Mouse (Mus musculus) spleen, postnatal 14 days (tissue): ENCODE results near the gene Kptn.

Experiments used
- DNase-seq, 2 experiments: peaks; one replicate each; pipeline ENCODE4 v3.0.0; 2021 to 2022; ENCODE audit warnings: low spot score in 2 of 2

The Kptn gene

GRCm38 (mm10) chr7:16117100-16117499 is 2.6 kb upstream of the Kptn start:
- no peak for DNase-seq

- DNase-seq = no peak
These were observed 536 bp downstream of the Kptn start for GRCm38 (mm10) chr7:16120262-16120600.

GRCm38 (mm10) chr7:16125829-16126228 is 6.1 kb downstream of the Kptn start:
- no peak for DNase-seq

GRCm38 (mm10) chr7:16128344-16128743 is 8.6 kb downstream of the Kptn start:
- no peak for DNase-seq

GRCm38 (mm10) chr7:16128899-16129298 is 9.2 kb downstream of the Kptn start:
- DNase-seq = no peak

GRCm38 (mm10) chr7:16129421-16129845 is 9.7 kb downstream of the Kptn start, which contains the start of gene Slc8a2:
Gene Slc8a2, plus strand, starts transcription at chr7:16129826.
- DNase-seq = peak in 1 of 2 experiments; percentile 33

- no peak for DNase-seq
These were observed 10.4 kb downstream of the Kptn start for GRCm38 (mm10) chr7:16129846-16130691.

DNA sequence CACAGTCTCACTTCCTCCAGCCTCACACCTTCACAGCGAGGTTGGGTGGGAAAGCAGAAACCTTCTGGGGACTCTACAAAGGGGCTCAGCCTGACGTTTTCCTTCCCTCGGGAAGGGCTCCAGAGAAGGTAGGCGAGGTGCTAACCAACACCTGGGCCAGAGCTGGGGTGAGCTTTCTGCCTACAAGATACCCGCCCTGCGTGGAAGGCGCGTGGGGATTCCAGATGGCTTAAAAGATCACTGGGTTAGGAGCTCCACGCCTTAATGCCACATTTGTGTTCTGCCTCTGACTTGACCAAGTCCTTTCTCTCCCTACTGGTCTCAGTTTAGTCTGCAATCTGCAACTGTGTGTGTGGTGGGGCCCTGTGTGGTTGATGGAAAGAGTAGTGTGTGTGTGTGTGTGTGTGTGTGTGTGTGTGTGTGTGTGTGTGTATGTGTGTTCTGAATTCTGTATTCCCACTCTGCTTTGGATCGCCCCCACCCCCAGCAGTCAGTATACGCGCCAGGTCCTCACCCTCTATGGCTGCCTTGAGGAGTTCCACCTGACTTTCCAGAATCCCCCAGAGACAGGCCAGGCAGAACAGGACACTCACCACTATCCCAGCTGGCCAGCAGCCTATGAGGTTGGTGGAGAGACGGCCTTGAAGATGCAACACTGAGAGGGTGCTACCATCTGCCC is 11.4 kb downstream of the Kptn start:
- no peak for DNase-seq

GRCm38 (mm10) chr7:16132161-16132581 is 12.5 kb downstream of the Kptn start:
- no peak for DNase-seq

- DNase-seq = no peak
These were observed 13.2 kb downstream of the Kptn start for GRCm38 (mm10) chr7:16132926-16133325.

GRCm38 (mm10) chr7:16133691-16134090 is 14.0 kb downstream of the Kptn start:
- DNase-seq = no peak

- no peak for DNase-seq
These were observed 15.3 kb downstream of the Kptn start for GRCm38 (mm10) chr7:16134951-16135392.

DNA sequence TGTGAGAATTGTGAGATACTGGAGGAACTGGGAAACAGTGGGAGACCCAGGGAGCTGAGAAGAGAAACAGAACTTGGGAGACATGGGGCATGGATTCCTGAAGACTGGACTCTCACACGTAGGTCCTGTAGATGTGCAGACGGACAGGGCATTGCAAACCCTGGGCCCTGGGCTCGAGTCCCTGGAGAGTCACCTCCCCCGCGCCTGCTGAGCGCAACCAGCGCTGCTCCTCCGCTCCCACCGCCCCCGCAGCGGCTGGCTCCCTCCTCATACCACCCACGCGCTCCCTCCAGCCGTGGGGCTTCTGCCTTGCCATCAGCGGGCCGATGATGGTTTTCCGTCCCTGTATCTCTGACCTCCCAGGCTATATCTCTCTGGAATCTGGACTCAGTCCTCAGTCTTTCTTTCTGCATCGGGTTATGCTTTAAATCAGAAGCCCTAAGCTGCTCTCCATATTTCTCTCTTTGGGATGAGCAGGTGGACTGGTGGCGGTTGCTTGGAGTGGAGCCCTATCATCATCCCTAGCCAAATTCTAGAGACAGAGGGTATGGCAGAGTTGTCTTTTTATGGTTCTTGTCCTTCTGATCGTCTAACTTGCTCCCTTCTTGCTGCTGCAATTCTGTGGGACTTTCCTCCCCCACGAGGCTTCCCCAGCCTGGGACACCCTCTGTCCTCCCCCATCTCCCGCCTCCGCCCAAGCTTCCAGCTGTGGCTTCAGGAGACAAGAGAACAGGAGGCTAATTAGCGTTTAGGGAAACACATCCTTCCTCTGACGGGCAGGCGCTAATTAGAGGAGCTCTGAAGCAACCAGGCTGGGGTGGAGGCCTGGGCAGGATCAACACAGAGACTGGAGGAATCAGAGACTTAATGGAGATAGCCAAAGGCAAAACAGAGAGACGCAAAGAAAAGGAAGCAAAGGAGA is 27.1 kb downstream of the Kptn start:
- no peak for DNase-seq

GRCm38 (mm10) chr7:16147643-16148042 is 27.9 kb downstream of the Kptn start:
- peak in 1 of 2 experiments; percentile 42 for DNase-seq

DNA sequence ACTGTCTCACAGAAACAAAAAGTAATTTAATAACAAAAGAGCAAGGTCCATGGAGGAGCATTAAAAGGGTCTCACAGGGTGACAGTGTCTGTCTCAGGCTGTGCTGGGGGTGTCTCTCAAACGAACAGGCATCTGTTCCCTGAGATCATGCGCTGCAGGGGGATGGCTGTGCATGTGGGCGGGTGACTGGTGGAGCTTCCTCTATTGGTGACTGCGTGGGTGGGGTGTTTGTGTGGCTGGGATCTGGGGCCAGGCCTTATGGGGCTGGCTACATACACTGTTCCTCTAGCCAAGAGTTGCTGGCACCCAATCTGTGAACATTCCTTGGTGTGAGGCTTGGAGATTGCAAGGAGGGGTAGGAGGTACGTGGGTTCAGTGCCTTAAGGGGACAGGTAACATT is 29.5 kb downstream of the Kptn start:
- DNase-seq = no peak

- DNase-seq = no peak
These were observed 30.8 kb downstream of the Kptn start for GRCm38 (mm10) chr7:16150191-16151145.

DNA sequence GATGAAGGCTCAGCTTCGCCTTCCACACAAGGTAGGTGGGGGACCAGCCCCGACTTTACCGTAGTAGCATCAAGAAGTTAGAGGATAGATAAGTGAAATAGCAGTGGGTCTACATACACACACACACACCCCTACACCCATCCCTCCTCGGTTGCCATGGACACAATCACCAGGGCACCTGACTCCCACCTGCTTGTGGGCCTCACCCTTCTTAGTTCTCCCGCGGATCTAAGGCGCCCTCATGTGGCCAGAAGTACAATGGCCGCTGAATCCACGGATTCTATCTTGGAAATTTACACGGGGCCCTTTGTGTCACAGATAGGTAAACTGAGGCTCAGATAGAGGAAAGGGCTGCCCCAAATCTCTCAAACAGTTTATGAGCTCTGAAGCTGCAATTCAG is 33.8 kb downstream of the Kptn start:
- peak in 1 of 2 experiments; percentile 39 for DNase-seq

DNA sequence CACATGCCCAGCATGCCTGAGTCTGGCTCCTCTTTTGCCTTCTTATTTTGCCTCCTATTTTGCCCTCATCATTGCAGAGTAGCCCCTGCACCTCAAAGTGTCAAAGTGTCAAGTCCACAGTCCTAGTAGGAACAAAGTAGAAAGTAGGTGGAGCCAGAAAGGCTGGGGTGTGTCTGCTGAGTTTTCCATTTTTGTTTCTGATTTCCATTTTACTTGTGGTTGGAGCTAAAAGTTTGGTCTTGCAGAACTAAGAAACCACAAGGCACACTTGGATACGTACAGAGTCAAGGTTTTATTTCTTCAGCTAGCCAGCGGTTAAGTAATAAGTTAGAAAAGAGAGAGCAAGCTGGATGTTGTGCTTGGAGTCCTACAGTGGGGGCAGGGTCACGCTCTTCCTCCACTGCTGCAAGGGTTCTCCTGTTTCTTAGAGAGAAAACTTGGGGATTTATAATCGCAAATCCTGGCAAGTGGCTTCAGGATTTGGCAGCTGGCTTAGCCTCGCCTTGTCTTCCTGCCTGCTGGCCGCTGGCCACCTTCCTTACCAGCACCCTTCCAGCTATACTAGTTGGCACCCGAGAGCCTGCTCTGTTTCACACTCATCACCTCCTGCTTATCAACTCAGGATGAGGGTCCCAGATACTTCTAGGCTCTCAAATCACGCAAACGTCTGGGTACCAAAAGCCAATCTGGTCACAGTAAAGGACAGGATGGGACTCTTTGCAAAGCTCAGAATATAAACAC is 35.6 kb downstream of the Kptn start:
- DNase-seq = no peak

DNA sequence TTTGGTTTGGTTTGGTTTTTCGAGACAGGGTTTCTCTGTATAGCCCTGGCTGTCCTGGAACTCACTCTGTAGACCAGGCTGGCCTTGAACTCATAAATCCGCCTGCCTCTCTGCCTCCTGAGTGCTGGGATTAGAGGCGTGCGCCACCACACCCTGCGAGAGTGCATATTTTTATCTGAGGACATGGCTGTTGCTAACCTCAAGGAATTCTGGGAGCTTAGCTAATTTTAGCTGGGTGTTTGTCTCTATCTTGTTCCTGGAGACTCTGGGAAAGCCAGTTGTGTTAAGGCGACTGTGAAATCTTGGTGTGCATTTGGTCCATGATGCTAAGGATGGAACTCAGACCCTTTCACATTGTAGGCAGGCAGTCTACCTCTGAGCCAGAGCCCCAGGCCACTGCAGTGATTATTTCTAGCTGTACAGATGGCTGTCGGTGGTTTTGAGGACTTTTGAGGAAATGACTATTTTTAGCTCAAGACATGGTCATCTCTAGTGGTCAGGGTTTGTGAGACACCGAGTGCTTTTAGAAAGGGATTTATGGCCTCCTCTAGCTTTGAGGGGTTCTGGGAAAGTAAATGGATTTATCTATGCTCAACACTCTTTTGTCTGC is 36.5 kb downstream of the Kptn start:
- DNase-seq = no peak

DNA sequence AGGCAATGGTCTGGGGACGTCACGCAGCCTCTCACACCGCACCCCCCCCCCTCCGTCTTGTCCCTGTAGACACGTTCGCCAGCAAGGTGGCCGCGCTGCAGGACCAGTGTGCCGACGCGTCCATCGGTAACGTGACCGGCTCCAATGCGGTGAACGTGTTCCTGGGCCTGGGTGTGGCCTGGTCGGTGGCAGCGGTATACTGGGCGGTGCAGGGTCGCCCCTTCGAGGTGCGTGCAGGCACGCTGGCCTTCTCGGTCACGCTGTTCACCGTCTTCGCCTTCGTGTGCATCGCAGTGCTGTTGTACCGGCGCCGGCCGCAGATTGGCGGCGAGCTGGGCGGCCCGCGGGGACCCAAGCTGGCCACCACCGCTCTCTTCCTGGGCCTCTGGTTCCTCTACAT is 39.0 kb downstream of the Kptn start:
- no peak for DNase-seq
